ENCODE assay signal across 9 mouse cellular contexts in the genomic region with DNA sequence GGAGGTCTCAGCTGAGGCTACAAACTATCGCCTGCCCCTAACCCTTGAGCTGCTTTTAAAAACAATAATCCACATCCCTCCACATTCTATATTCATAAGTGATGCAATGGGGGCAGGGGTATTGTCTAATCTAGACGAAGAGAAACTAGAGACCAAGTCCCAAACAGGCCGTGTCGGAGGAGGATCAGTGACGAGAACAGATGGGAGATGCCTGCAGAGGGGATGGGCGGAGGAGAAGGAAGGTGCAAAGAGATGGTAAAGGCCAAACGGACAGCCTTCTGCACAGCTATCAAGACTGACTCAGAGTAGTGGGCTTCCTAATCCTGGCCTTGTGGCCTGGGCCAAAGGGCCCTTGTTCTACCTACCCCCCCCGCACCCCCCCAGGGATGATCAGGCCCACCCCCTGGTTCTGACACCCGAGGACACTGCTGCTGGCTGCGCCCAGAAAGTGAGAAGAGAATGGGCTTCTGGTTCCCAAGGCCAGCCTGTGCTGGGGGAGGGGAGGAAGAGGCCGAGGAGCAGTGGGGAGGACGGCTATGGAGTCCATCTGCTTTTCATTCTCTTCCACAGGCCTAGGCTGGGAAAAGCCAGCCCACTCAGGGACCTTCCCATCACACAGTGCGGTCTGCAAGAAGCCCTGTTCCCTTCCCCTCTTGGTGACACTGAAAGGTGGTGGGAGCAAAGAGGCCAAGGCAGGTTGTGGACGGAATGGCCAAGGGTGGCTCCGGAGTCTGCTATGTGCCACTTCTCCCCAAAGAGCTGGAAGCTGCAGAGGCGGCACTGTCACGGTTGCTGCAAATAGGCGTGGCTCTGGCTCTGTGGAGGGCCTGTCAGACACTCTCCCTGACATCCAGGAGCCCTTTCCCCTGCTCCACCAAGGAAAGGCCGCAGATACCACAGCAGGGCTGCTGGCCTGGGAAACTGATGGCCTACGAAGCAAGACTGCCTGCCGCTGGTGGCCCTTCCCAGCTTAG. TPM values are rescaled to one million over a fixed set of nuclear protein-coding genes. Genes with fewer than 3 reads are reported as not detected.
A peak's percentile ranks its signal among the peaks of the same experiment; 100 is the strongest.
DNase-seq lines count a peak whose midpoint lies in the region; ATAC-seq lines count a peak whose summit lies in the region.
"Had no signal": no experiment of that assay in that cellular context is flagged by ENCODE, and none has a peak within 500 bp of the region (broad histone marks: within the 10 kb centered on the region; RNA-seq: fewer than 3 reads in every experiment).

No protein-coding gene starts in this region.

- H3K36me3 ChIP-seq in hindbrain, embryonic 12.5 days = peaks cover 38% of the 10 kb centered on the region
- peaks cover 28% of the 10 kb centered on the region for H3K36me3 ChIP-seq in liver, embryonic 16.5 days (ENCODE audit: control insufficient read depth, insufficient read depth)

- H3K9me3 ChIP-seq in hindbrain, embryonic 12.5 days (replicated peaks) = no peaks in the 10 kb centered on the region
- H3K9me3 ChIP-seq in liver, embryonic 16.5 days (replicated peaks; ENCODE audit: control insufficient read depth, low read length) = 0 out of 2 replicates have a peak, but pooled peaks cover 2% of the 10 kb centered on the region

- H3K4me2 ChIP-seq in hindbrain, embryonic 12.5 days (replicated peaks) = peak overlapping the region; percentile 91
- H3K4me2 ChIP-seq in liver, embryonic 16.5 days (ENCODE audit: low read depth, low read length) = peak overlapping the region; percentile 88

- H3K27ac ChIP-seq in hindbrain, embryonic 12.5 days = peak overlapping the region; percentile 99
- H3K27ac ChIP-seq in liver, embryonic 16.5 days (ENCODE audit: low read length) = no peak overlapping the region

- 34% methylated on average over 21 of the region's 21 CpGs for WGBS in hindbrain, embryonic 12.5 days
- WGBS in liver, embryonic 16.5 days (ENCODE audit: insufficient replicate concordance) = 70% methylated on average over 21 of the region's 21 CpGs

- peak; percentile 37 for DNase-seq in gastrocnemius, postnatal 10 days
- no peak for DNase-seq in gastrocnemius, adult 18-20 months (ENCODE audit: low spot score)
- DNase-seq in right cerebral cortex, postnatal 25 days = peak; percentile 61
- no peak for DNase-seq in right cerebral cortex, postnatal 14 days
- DNase-seq in thymus, postnatal 10 days (ENCODE audit: low spot score in 2 of 2) = no peak

- peak overlapping the region; percentile 98 for H3K9ac ChIP-seq in hindbrain, embryonic 12.5 days
- no peak overlapping the region for H3K9ac ChIP-seq in liver, embryonic 16.5 days (ENCODE audit: low read depth, low read length)

- peak overlapping the region; percentile 92 for H3K4me3 ChIP-seq in hindbrain, embryonic 12.5 days
- no peak overlapping the region for H3K4me3 ChIP-seq in liver, embryonic 16.5 days (ENCODE audit: low read depth, low read length)

- no peaks in the 10 kb centered on the region for H3K27me3 ChIP-seq in hindbrain, embryonic 12.5 days
- no peaks in the 10 kb centered on the region for H3K27me3 ChIP-seq in liver, embryonic 16.5 days (ENCODE audit: control insufficient read depth, insufficient read depth, low read depth, low read length)
- H3K27me3 ChIP-seq: CH12.LX had no signal

- ATAC-seq in hindbrain, embryonic 12.5 days (ENCODE audit: low FRiP score) = no peak
- ATAC-seq in liver, embryonic 16.5 days (ENCODE audit: low read depth) = no peak
- no peak for ATAC-seq in megakaryocyte-erythroid progenitor cell, adult 5-6 weeks (replicated peaks; ENCODE audit: low FRiP score, low TSS enrichment, poor library complexity, severe bottlenecking)

- H3K4me1 ChIP-seq in hindbrain, embryonic 12.5 days = peaks cover 63% of the 10 kb centered on the region
- H3K4me1 ChIP-seq in liver, embryonic 16.5 days (ENCODE audit: control insufficient read depth, low read depth, low read length) = peaks cover 45% of the 10 kb centered on the region

RNA-seq across cellular contexts. Expression of a gene that starts 2.8 kb away (rescaled TPM):
- total RNA-seq in gastrocnemius, postnatal 10 days (2021) = 100 to 1,000 TPM; 255 to 271 TPM
- total RNA-seq in gastrocnemius, adult 18-20 months (2021) = 100 to 1,000 TPM; 334 to 349 TPM
- polyA plus RNA-seq in hindbrain, embryonic 12.5 days (2016; fragmentation: Nextera tagmentation; extraction: Ambion mirVana) = 185 and 210 TPM in 2 replicates
- polyA plus RNA-seq in liver, embryonic 16.5 days (2015; fragmentation: Nextera tagmentation; extraction: Ambion mirVana) = 81.6 and 86.6 TPM in 2 replicates
- 291 and 377 TPM in 2 replicates for total RNA-seq in megakaryocyte-erythroid progenitor cell, adult 5-6 weeks (2014; fragmentation: Nextera tagmentation)
- 512 and 515 TPM in 2 replicates for total RNA-seq in megakaryocyte-erythroid progenitor cell, adult 5-6 weeks (2017)

RNA-seq across cellular contexts. Expression of a gene that starts 14.8 kb away (rescaled TPM):
- 1 to 10 TPM; 1.8 to 2.9 TPM for total RNA-seq in gastrocnemius, postnatal 10 days (2021)
- total RNA-seq in gastrocnemius, adult 18-20 months (2021) = 1 to 10 TPM in 1 of 2 experiments, under 1 TPM in 1; 0.39 to 2.2 TPM
- polyA plus RNA-seq in hindbrain, embryonic 12.5 days (2016; fragmentation: Nextera tagmentation; extraction: Ambion mirVana) = 1.6 and 2.1 TPM in 2 replicates
- 1.2 and 1.3 TPM in 2 replicates for polyA plus RNA-seq in liver, embryonic 16.5 days (2015; fragmentation: Nextera tagmentation; extraction: Ambion mirVana)
- not detected in 2 replicates for total RNA-seq in megakaryocyte-erythroid progenitor cell, adult 5-6 weeks (2014; fragmentation: Nextera tagmentation)
- not detected in 2 replicates for total RNA-seq in megakaryocyte-erythroid progenitor cell, adult 5-6 weeks (2017)

RNA-seq across cellular contexts. Expression of a gene that starts 23.4 kb away (rescaled TPM):
- 10 to 100 TPM; 20.6 to 24.5 TPM for total RNA-seq in gastrocnemius, postnatal 10 days (2021)
- total RNA-seq in gastrocnemius, adult 18-20 months (2021) = under 1 TPM; 0.50 to 0.64 TPM
- polyA plus RNA-seq in hindbrain, embryonic 12.5 days (2016; fragmentation: Nextera tagmentation; extraction: Ambion mirVana) = 55.6 and 60.3 TPM in 2 replicates
- 0.20 and 0.42 TPM in 2 replicates for polyA plus RNA-seq in liver, embryonic 16.5 days (2015; fragmentation: Nextera tagmentation; extraction: Ambion mirVana)
- not detected in 2 replicates for total RNA-seq in megakaryocyte-erythroid progenitor cell, adult 5-6 weeks (2014; fragmentation: Nextera tagmentation)
- not detected in 2 replicates for total RNA-seq in megakaryocyte-erythroid progenitor cell, adult 5-6 weeks (2017)

RNA-seq across cellular contexts. Expression of a gene that starts 29.5 kb away (rescaled TPM):
- 1 to 10 TPM; 1.3 to 2.7 TPM for total RNA-seq in gastrocnemius, postnatal 10 days (2021)
- under 1 TPM; 0.37 to 0.71 TPM for total RNA-seq in gastrocnemius, adult 18-20 months (2021)
- polyA plus RNA-seq in hindbrain, embryonic 12.5 days (2016; fragmentation: Nextera tagmentation; extraction: Ambion mirVana) = 12.1 and 13.6 TPM in 2 replicates
- 0.17 TPM in 1 of 2 replicates, not detected in the other for polyA plus RNA-seq in liver, embryonic 16.5 days (2015; fragmentation: Nextera tagmentation; extraction: Ambion mirVana)
- total RNA-seq in megakaryocyte-erythroid progenitor cell, adult 5-6 weeks (2014; fragmentation: Nextera tagmentation) = not detected in 2 replicates
- total RNA-seq in megakaryocyte-erythroid progenitor cell, adult 5-6 weeks (2017) = 2.6 TPM in 1 of 2 replicates, not detected in the other

RNA-seq across cellular contexts. Expression of a gene that starts 38.4 kb away (rescaled TPM):
- total RNA-seq in gastrocnemius, postnatal 10 days (2021) = under 1 TPM; 0.16 to 0.21 TPM
- total RNA-seq in gastrocnemius, adult 18-20 months (2021) = not detected
- 24.0 and 27.3 TPM in 2 replicates for polyA plus RNA-seq in hindbrain, embryonic 12.5 days (2016; fragmentation: Nextera tagmentation; extraction: Ambion mirVana)
- polyA plus RNA-seq in liver, embryonic 16.5 days (2015; fragmentation: Nextera tagmentation; extraction: Ambion mirVana) = 0.02 and 0.05 TPM in 2 replicates
- total RNA-seq in megakaryocyte-erythroid progenitor cell, adult 5-6 weeks (2014; fragmentation: Nextera tagmentation) = not detected in 2 replicates
- not detected in 2 replicates for total RNA-seq in megakaryocyte-erythroid progenitor cell, adult 5-6 weeks (2017)

Comparison
In these comparisons a context has a peak if more than half of its experiments do, and no peak if none do; other contexts are left out.
1. DNase-seq: peak in gastrocnemius, postnatal 10 days (single experiment) and right cerebral cortex, postnatal 25 days (single experiment); none in gastrocnemius, adult 18-20 months (single experiment), right cerebral cortex, postnatal 14 days (single experiment) and thymus, postnatal 10 days (0 of 2).
2. RNA of a gene that starts 23.4 kb away (total RNA-seq): 20.6 to 24.5 TPM in gastrocnemius, postnatal 10 days; 0.50 to 0.64 TPM in gastrocnemius, adult 18-20 months and not detected in megakaryocyte-erythroid progenitor cell, adult 5-6 weeks; every median in the first group is over 10 times any median in the second.